Mouse (Mus musculus) intestine, embryonic 15.5 days (tissue): ENCODE results near the gene Gm5767. TPM values are rescaled to one million over a fixed set of nuclear protein-coding genes. Genes with fewer than 3 reads are reported as not detected.

Source experiments
- ATAC-seq: fragments of 200-750 bp; cut with Nextera tagmentation; 2 replicates; pipeline ENCODE4 v1.8.0; 2017; ENCODE audit warnings: moderate TSS enrichment, moderate library complexity
- H3K27ac ChIP-seq: fragments of 300-500 bp; sonication (generic); 2 replicates; pipeline ENCODE4 v1.5.1; 2015; ENCODE audit warnings: mild to moderate bottlenecking, inconsistent platforms
- H3K27me3 ChIP-seq: fragments of 300-500 bp; sonication (generic); replicated peaks from 2 replicates; pipeline ENCODE4 v1.6.1; 2015; ENCODE audit warnings: inconsistent platforms
- H3K36me3 ChIP-seq: fragments of 300-500 bp; sonication (generic); 2 replicates; pipeline ENCODE4 v1.6.1; 2015; ENCODE audit warnings: inconsistent platforms
- H3K4me1 ChIP-seq: fragments of 300-500 bp; sonication (generic); replicated peaks from 2 replicates; pipeline ENCODE4 v1.6.1; 2015; ENCODE audit warnings: inconsistent platforms
- H3K4me2 ChIP-seq: fragments of 300-500 bp; sonication (generic); replicated peaks from 2 replicates; pipeline ENCODE4 v1.6.1; 2015; ENCODE audit warnings: mild to moderate bottlenecking, inconsistent platforms
- H3K4me3 ChIP-seq: fragments of 300-500 bp; sonication (generic); replicated peaks from 2 replicates; pipeline ENCODE4 v1.5.1; 2015; ENCODE audit warnings: inconsistent platforms
- H3K9ac ChIP-seq: fragments of 300-500 bp; sonication (generic); 2 replicates; pipeline ENCODE4 v1.6.1; 2015; ENCODE audit warnings: inconsistent platforms
- H3K9me3 ChIP-seq: fragments of 300-500 bp; sonication (generic); 2 replicates; pipeline ENCODE4 v1.6.1; 2016; ENCODE audit warnings: inconsistent platforms
- WGBS: fragments of 180-500 bp; shearing (Covaris S2); methylation state at CpG from one replicate; pipeline ENCODE4 v1.1.7; 2015; 5-methylcytosine and 5-hydroxymethylcytosine counted together
- polyA plus RNA-seq: library from polyadenylated mRNA; unstranded; fragments of >200 nt; fragmentation: Nextera tagmentation; extraction: Ambion mirVana; gene quantifications from 2 replicates; pipeline ENCODE4 v1.2.1, GENCODE M21; 2015

Gene Gm5767
- polyA plus RNA-seq, 1 experiment from 2014 or later = not detected

GRCm38 (mm10) chr16:8658349-8658748, 22.2 kb upstream of the Gm5767 start:
- no peaks in the 10 kb centered on the region for H3K27me3 ChIP-seq
- H3K9me3 ChIP-seq = no peaks in the 10 kb centered on the region
- H3K36me3 ChIP-seq = peaks cover 31% of the 10 kb centered on the region; the same call in 1 of the 2 replicates
- H3K4me1 ChIP-seq = no peaks in the 10 kb centered on the region
- WGBS = 87% methylated on average over 4 of the region's 4 CpGs
- H3K4me2 ChIP-seq = no peak overlapping the region
- H3K27ac ChIP-seq = no peak overlapping the region
- no peak for ATAC-seq
- no peak overlapping the region for H3K4me3 ChIP-seq
- H3K9ac ChIP-seq = no peak overlapping the region

DNA sequence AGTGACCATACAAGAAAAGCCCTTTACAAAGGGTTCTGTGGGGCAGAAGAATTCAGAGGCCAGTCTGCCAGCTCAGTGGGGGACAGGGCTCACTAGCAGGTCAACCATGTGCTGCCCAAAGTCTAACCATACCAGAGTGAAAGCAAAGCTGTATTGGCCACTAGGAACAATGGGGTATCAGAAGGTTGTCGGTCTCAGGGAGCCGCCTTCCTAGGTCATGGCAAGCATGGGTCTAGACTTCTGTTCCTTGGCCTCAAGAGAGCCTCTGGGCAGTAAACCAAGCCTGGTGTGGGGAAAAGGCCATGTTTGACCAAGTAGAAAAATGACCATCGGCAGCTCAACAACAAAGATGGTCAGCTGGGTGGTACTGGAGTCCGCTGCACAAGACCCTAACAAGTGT, 21.8 kb upstream of the Gm5767 start:
- Histone ChIP-seq H3K4me1 (no peaks in the 10 kb centered on the region), H3K9me3 (no peaks in the 10 kb centered on the region), H3K27ac (no peak overlapping the region), H3K4me2 (no peak overlapping the region), H3K9ac (no peak overlapping the region), H3K27me3 (no peaks in the 10 kb centered on the region), H3K36me3 (peaks cover 33% of the 10 kb centered on the region; the same call in 1 of the 2 replicates), H3K4me3 (no peak overlapping the region)
- whole genome bisulfite sequencing = 94% methylated on average over 4 of the region's 4 CpGs
- ATAC-seq = no peak

DNA sequence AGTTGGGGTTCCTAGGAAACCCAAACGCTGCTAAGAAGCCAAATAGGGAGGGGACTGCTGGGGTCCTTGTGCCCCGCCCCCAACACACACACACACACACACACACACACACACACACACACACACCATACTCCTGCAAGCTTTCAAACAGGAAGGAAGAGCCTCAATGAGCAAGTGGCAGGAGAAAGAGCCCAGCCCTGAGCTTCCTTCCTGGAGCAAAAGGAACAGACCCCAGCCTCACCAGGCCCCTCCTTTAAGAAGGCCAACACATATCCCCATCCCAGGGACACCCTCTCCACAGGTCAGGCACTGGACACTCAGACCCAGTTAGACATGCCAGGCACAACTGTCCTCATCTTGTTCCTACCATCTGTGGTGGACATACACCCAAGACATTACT, 17.5 kb upstream of the Gm5767 start:
- ATAC-seq = no peak
- no peak overlapping the region for H3K27ac ChIP-seq
- no CpG with 5 or more reads among the region's 2 CpGs for WGBS
- H3K4me3 ChIP-seq = no peak overlapping the region
- peaks cover 20% of the 10 kb centered on the region; the same call in 1 of the 2 replicates for H3K36me3 ChIP-seq
- H3K4me1 ChIP-seq = peaks cover 24% of the 10 kb centered on the region
- no peak overlapping the region for H3K9ac ChIP-seq
- H3K4me2 ChIP-seq = no peak overlapping the region
- no peaks in the 10 kb centered on the region for H3K9me3 ChIP-seq
- no peaks in the 10 kb centered on the region for H3K27me3 ChIP-seq

- no peaks in the 10 kb centered on the region for H3K9me3 ChIP-seq
- no peak overlapping the region for H3K4me2 ChIP-seq
- ATAC-seq = no peak
- H3K27ac ChIP-seq = no peak overlapping the region
- no peaks in the 10 kb centered on the region for H3K27me3 ChIP-seq
- 84% methylated on average over 24 of the region's 24 CpGs for WGBS
- H3K4me3 ChIP-seq = no peak overlapping the region
- H3K36me3 ChIP-seq = peaks cover 20% of the 10 kb centered on the region
- H3K9ac ChIP-seq = no peak overlapping the region
- peaks cover 33% of the 10 kb centered on the region for H3K4me1 ChIP-seq
Measured at GRCm38 (mm10) chr16:8663606-8664539, 16.7 kb upstream of the Gm5767 start.

- no peak overlapping the region for H3K9ac ChIP-seq
- H3K9me3 ChIP-seq = no peaks in the 10 kb centered on the region
- H3K4me1 ChIP-seq = peaks cover 47% of the 10 kb centered on the region
- no peak overlapping the region for H3K27ac ChIP-seq
- 79% methylated on average over 5 of the region's 5 CpGs for WGBS
- H3K36me3 ChIP-seq = peaks cover 17% of the 10 kb centered on the region
- H3K27me3 ChIP-seq = no peaks in the 10 kb centered on the region
- H3K4me2 ChIP-seq = no peak overlapping the region
- no peak overlapping the region for H3K4me3 ChIP-seq
- no peak for ATAC-seq
Measured at GRCm38 (mm10) chr16:8665367-8665766, 15.2 kb upstream of the Gm5767 start.

DNA sequence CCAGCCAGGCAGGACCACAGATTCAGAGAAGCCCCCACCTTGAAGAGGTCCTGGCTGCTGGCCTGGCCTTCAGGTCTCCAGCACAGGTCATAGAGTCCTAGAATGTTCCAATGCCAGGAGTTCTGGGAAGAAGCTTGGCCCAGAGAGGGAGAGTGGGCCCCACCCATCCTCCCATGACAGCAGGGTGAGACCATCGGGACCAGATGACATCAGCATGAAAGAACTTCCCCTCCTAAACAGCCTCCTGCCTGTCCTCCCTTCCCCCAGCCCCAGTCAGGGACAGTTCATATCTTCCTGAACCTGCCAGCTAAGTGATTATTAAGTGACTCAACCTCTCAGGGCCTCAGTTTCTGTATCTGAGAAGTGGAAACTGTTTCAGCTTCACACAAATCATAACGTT, 14.1 kb upstream of the Gm5767 start:
- 36% methylated on average over 2 of the region's 2 CpGs for WGBS
- no peak for ATAC-seq
- H3K27ac ChIP-seq = no peak overlapping the region

DNA sequence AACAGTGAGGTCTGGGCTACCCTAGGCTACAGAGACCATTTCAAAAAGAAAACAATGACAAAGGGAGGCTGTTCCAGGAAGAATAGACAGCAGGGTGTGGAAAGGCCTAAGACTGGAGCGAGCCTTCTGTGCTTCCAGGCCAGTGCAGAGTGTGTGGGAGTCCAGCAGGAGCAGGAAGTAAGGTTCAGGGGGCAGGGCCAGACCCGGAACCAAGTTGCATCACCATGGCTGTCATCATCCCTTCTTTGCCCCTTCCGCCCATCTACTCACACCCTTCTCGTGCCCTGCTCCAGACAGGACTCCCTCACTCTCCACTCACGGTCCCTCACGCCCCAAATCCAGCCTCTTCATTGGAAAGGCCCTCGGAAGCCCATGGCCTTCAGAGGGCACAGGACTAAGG, 13.3 kb upstream of the Gm5767 start:
- H3K27me3 ChIP-seq = no peaks in the 10 kb centered on the region
- 77% methylated on average over 7 of the region's 7 CpGs for WGBS
- H3K9me3 ChIP-seq = no peaks in the 10 kb centered on the region
- H3K4me2 ChIP-seq = no peak overlapping the region
- H3K9ac ChIP-seq = no peak overlapping the region
- peaks cover 55% of the 10 kb centered on the region for H3K4me1 ChIP-seq
- no peak for ATAC-seq
- H3K4me3 ChIP-seq = no peak overlapping the region
- H3K36me3 ChIP-seq = peaks cover 9% of the 10 kb centered on the region
- H3K27ac ChIP-seq = no peak overlapping the region

More for the DNA sequence above, 14.1 kb upstream of the Gm5767 start:
- no peak overlapping the region for H3K4me3 ChIP-seq
- no peaks in the 10 kb centered on the region for H3K9me3 ChIP-seq
- no peaks in the 10 kb centered on the region for H3K27me3 ChIP-seq
- H3K4me1 ChIP-seq = peaks cover 55% of the 10 kb centered on the region
- H3K36me3 ChIP-seq = peaks cover 13% of the 10 kb centered on the region
- no peak overlapping the region for H3K9ac ChIP-seq
- H3K4me2 ChIP-seq = no peak overlapping the region

GRCm38 (mm10) chr16:8667814-8668213, 12.8 kb upstream of the Gm5767 start:
- Histone ChIP-seq H3K36me3 (peaks cover 5% of the 10 kb centered on the region), H3K4me1 (peaks cover 58% of the 10 kb centered on the region), H3K27me3 (no peaks in the 10 kb centered on the region), H3K4me2 (no peak overlapping the region), H3K27ac (no peak overlapping the region), H3K4me3 (no peak overlapping the region), H3K9me3 (no peaks in the 10 kb centered on the region), H3K9ac (no peak overlapping the region)
- ATAC-seq = no peak
- 63% methylated on average over 4 of the region's 4 CpGs for WGBS

- Histone ChIP-seq H3K4me3 (no peak overlapping the region), H3K27ac (no peak overlapping the region), H3K27me3 (no peaks in the 10 kb centered on the region), H3K9ac (no peak overlapping the region), H3K9me3 (no peaks in the 10 kb centered on the region), H3K4me1 (peaks cover 58% of the 10 kb centered on the region), H3K4me2 (no peak overlapping the region), H3K36me3 (peaks cover 2% of the 10 kb centered on the region)
- WGBS = 89% methylated on average over 2 of the region's 2 CpGs
- no peak for ATAC-seq
Measured at GRCm38 (mm10) chr16:8668386-8668785, 12.2 kb upstream of the Gm5767 start.

GRCm38 (mm10) chr16:8669432-8669831, 11.1 kb upstream of the Gm5767 start:
- no peak for ATAC-seq
- no peaks in the 10 kb centered on the region for H3K27me3 ChIP-seq
- H3K36me3 ChIP-seq = no peaks in the 10 kb centered on the region; the same call in 1 of the 2 replicates
- no peak overlapping the region for H3K27ac ChIP-seq
- no peaks in the 10 kb centered on the region for H3K9me3 ChIP-seq
- H3K4me3 ChIP-seq = 0 out of 2 replicates have a peak overlapping the region, but pooled peaks have one; percentile 71
- H3K4me1 ChIP-seq = peaks cover 57% of the 10 kb centered on the region
- WGBS = 58% methylated on average over 5 of the region's 5 CpGs
- peak overlapping the region; percentile 80 for H3K4me2 ChIP-seq
- H3K9ac ChIP-seq = peak overlapping the region; percentile 18; the same call in 1 of the 2 replicates

- Histone ChIP-seq H3K27ac (no peak overlapping the region), H3K4me1 (peaks cover 57% of the 10 kb centered on the region), H3K4me2 (peak overlapping the region; percentile 80), H3K9me3 (no peaks in the 10 kb centered on the region), H3K9ac (peak overlapping the region; percentile 66), H3K27me3 (no peaks in the 10 kb centered on the region), H3K36me3 (no peaks in the 10 kb centered on the region; the same call in 1 of the 2 replicates), H3K4me3 (peak overlapping the region; percentile 71)
- ATAC-seq = no peak
- WGBS = 13% methylated on average over 14 of the region's 15 CpGs
Measured at GRCm38 (mm10) chr16:8670041-8671035, 10.2 kb upstream of the Gm5767 start.
